Mouse (Mus musculus): ENCODE measurements around the gene Cyp21a1. TPM values are rescaled to one million over a fixed set of nuclear protein-coding genes. Genes with fewer than 3 reads are reported as not detected.
A peak's percentile ranks its signal among the peaks of the same experiment; 100 is the strongest.

Cyp21a1 gene
- polyA plus RNA-seq, 1 experiment from 2014 or later: not detected

DNA sequence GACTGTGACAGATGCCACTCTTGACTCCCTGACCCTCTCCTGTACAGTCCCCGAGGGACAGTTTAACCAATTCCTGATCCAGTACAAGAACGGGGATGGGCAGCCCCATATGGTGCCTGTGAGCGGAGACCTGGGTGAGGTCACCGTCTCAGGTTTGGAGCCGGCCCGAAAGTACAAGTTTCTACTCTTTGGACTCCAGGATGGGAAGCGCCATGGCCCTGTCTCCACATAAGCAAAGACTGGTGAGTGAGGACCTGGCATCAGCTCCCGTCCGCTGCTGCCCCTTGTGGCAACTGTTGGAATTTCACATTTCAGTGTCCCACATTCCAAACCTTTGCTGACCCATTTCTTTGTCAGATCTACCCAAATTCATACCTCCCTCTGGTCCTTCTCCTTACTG lies 8.7 kb downstream of the Cyp21a1 start:
- Histone ChIP-seq H3K4me3 (ENCODE audit: control insufficient read depth in 1 of 2, insufficient read depth in 1 of 2, low read depth in 1 of 2, low read length in 2 of 2) (no peak overlapping the region), H3K36me3 (ENCODE audit: control insufficient read depth, insufficient read depth, low read length) (no peaks in the 10 kb centered on the region), H3K4me2 (ENCODE audit: low read length) (no peak overlapping the region), H3K4me1 (ENCODE audit: control insufficient read depth in 2 of 2, insufficient read depth in 2 of 2, low read length in 2 of 2) (no peaks in the 10 kb centered on the region), H3K27me3 (ENCODE audit: control insufficient read depth, insufficient read depth, low read length) (no peaks in the 10 kb centered on the region), H3K9me3 (ENCODE audit: control insufficient read depth, low read length) (peaks cover 4% of the 10 kb centered on the region; the same call in 1 of the 2 replicates), H3K9ac (ENCODE audit: low read length) (no peak overlapping the region), H3K27ac (replicated peaks in 1 of 2; ENCODE audit: control insufficient read depth in 1 of 2, insufficient read depth in 1 of 2, low read depth in 2 of 2, low read length in 2 of 2) (no peak overlapping the region)
- 53% methylated on average over 9 of the region's 9 CpGs for WGBS
- peak; percentile 43; the same call in 1 of the 2 replicates for ATAC-seq (ENCODE audit: insufficient number of reproducible peaks, insufficient read depth, low FRiP score, low read depth)

DNA sequence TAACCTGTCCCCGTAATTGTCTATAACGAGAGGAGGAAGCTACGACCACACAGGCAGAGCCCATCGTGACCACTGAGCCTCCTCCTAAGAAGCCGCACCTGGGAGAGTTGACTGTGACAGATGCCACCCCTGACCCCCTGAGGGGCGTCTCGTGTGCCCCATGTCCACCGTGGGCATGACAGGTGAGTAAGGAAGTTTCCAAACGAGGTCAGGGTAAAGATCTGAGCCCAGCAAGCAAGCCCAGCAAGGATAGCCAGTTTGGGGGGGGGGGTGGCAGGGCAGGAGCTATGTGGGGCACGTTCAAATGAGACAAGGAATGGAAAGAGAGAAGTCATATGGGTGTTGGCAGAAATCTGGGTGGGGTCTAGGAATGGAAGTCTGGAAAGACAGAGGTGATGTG lies 9.3 kb downstream of the Cyp21a1 start:
- Histone ChIP-seq H3K27me3 (ENCODE audit: control insufficient read depth, insufficient read depth, low read length) (no peaks in the 10 kb centered on the region), H3K4me2 (ENCODE audit: low read length) (no peak overlapping the region), H3K4me3 (ENCODE audit: control insufficient read depth in 1 of 2, insufficient read depth in 1 of 2, low read depth in 1 of 2, low read length in 2 of 2) (no peak overlapping the region), H3K36me3 (ENCODE audit: control insufficient read depth, insufficient read depth, low read length) (no peaks in the 10 kb centered on the region), H3K9me3 (ENCODE audit: control insufficient read depth, low read length) (peaks cover 4% of the 10 kb centered on the region; the same call in 1 of the 2 replicates), H3K27ac (replicated peaks in 1 of 2; ENCODE audit: control insufficient read depth in 1 of 2, insufficient read depth in 1 of 2, low read depth in 2 of 2, low read length in 2 of 2) (no peak overlapping the region), H3K9ac (ENCODE audit: low read length) (no peak overlapping the region), H3K4me1 (ENCODE audit: control insufficient read depth in 2 of 2, insufficient read depth in 2 of 2, low read length in 2 of 2) (no peaks in the 10 kb centered on the region)
- 81% methylated on average over 10 of the region's 10 CpGs for WGBS
- ATAC-seq (ENCODE audit: insufficient number of reproducible peaks, insufficient read depth, low FRiP score, low read depth): no peak

DNA sequence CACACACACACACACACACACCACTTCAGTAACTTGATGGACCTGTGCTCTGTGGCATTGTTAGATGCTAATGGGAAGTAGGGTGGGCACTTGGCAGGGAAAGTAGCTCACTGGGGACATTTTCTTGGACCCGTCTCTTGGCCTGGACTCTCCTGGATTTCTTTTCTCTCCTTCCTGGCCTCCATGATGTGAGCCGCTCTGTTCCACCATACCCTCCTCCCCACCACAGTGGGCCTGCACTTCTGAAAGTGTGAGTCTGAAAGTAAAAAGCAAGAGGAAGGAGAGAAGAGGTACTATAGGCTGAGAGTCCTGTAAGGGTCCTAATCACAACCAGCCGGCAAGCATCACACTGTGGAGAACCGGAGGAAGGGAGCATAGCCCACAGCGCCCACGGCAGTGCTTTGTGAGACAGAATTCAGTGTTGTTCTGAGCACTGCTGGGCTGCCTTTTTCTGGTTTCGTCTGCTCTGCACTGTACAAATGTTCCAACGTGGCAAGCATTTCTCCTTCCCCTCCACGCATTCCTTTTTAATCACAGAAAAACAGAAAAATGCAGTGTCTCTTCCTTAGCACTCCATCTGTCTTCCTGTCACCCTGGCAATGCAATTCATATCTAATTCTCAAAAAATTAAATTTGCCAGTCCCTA lies 26.6 kb downstream of the Cyp21a1 start:
- Histone ChIP-seq H3K4me3 (ENCODE audit: control insufficient read depth in 1 of 2, insufficient read depth in 1 of 2, low read depth in 1 of 2, low read length in 2 of 2) (no peak overlapping the region), H3K27me3 (ENCODE audit: control insufficient read depth, insufficient read depth, low read length) (no peaks in the 10 kb centered on the region), H3K9ac (ENCODE audit: low read length) (no peak overlapping the region), H3K27ac (replicated peaks in 1 of 2; ENCODE audit: control insufficient read depth in 1 of 2, insufficient read depth in 1 of 2, low read depth in 2 of 2, low read length in 2 of 2) (0 out of 4 replicates have a peak overlapping the region, but pooled peaks of 1 of the 2 experiments have one; percentile 11), H3K4me1 (ENCODE audit: control insufficient read depth in 2 of 2, insufficient read depth in 2 of 2, low read length in 2 of 2) (no peaks in the 10 kb centered on the region), H3K9me3 (ENCODE audit: control insufficient read depth, low read length) (peaks cover 7% of the 10 kb centered on the region; the same call in 1 of the 2 replicates), H3K4me2 (ENCODE audit: low read length) (no peak overlapping the region), H3K36me3 (ENCODE audit: control insufficient read depth, insufficient read depth, low read length) (no peaks in the 10 kb centered on the region)
- no peak for ATAC-seq (ENCODE audit: insufficient number of reproducible peaks, insufficient read depth, low FRiP score, low read depth)
- WGBS: 59% methylated on average over 9 of the region's 9 CpGs

DNA sequence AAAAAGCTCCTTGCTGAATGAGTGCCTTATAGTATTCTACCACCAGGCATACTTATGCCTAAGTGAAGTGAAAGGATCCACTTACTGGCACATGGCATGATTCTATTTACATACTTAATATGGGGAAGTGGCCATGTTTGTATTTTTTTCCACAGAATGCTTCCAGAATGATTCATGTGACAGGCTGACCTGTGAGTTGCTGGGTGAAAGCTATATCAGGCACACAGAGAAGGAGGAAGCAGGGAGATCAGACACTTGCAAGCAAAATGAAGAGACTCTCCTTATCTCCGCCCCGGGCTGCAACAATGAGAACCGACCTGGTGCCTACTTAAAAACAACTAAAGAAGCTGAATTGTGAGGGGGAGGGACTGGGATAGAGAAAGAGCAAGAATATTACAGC lies 42.9 kb downstream of the Cyp21a1 start:
- H3K9ac ChIP-seq (ENCODE audit: low read length): no peak overlapping the region
- no peak overlapping the region for H3K4me2 ChIP-seq (ENCODE audit: low read length)
- H3K4me1 ChIP-seq (ENCODE audit: control insufficient read depth in 2 of 2, insufficient read depth in 2 of 2, low read length in 2 of 2): no peaks in the 10 kb centered on the region
- WGBS: 47% methylated on average over 3 of the region's 3 CpGs
- H3K27me3 ChIP-seq (ENCODE audit: control insufficient read depth, insufficient read depth, low read length): no peaks in the 10 kb centered on the region
- H3K9me3 ChIP-seq (ENCODE audit: control insufficient read depth, low read length): no peaks in the 10 kb centered on the region
- ATAC-seq (ENCODE audit: insufficient number of reproducible peaks, insufficient read depth, low FRiP score, low read depth): no peak
- no peak overlapping the region for H3K4me3 ChIP-seq (ENCODE audit: control insufficient read depth in 1 of 2, insufficient read depth in 1 of 2, low read depth in 1 of 2, low read length in 2 of 2)
- no peak overlapping the region for H3K27ac ChIP-seq (replicated peaks in 1 of 2; ENCODE audit: control insufficient read depth in 1 of 2, insufficient read depth in 1 of 2, low read depth in 2 of 2, low read length in 2 of 2)
- no peaks in the 10 kb centered on the region for H3K36me3 ChIP-seq (ENCODE audit: control insufficient read depth, insufficient read depth, low read length)

Small RNAs within 50 kb of the gene (microRNA-seq; reads per million reads assigned to microRNA genes)
- gene Gm27471 (not detected), gene Mir6970 (not detected), gene Mir6971 (1.4 reads per million)

Other genes starting within 250 kb of the Cyp21a1 start
- gene Notch4, start 240.3 kb downstream of the Cyp21a1 start, polyA plus RNA-seq (2014; fragmentation: Nextera tagmentation; extraction: Ambion mirVana): 9.8 and 11.4 TPM in 2 replicates
- gene Gpsm3, start 214.8 kb downstream of the Cyp21a1 start, polyA plus RNA-seq (2014; fragmentation: Nextera tagmentation; extraction: Ambion mirVana): 6.1 and 7.5 TPM in 2 replicates
- 5.4 and 7.9 TPM in 2 replicates for gene Pbx2, start 213.3 kb downstream of the Cyp21a1 start, polyA plus RNA-seq (2014; fragmentation: Nextera tagmentation; extraction: Ambion mirVana)
- gene Ager, start 206.7 kb downstream of the Cyp21a1 start, polyA plus RNA-seq (2014; fragmentation: Nextera tagmentation; extraction: Ambion mirVana): 1.2 and 1.8 TPM in 2 replicates
- gene Rnf5, start 200.9 kb downstream of the Cyp21a1 start, polyA plus RNA-seq (2014; fragmentation: Nextera tagmentation; extraction: Ambion mirVana): 87.0 and 90.9 TPM in 2 replicates
- gene Agpat1, start 200.3 kb downstream of the Cyp21a1 start, polyA plus RNA-seq (2014; fragmentation: Nextera tagmentation; extraction: Ambion mirVana): 26.1 and 54.4 TPM in 2 replicates
- 0.46 and 0.55 TPM in 2 replicates for gene Egfl8, start 188.6 kb downstream of the Cyp21a1 start, polyA plus RNA-seq (2014; fragmentation: Nextera tagmentation; extraction: Ambion mirVana)
- 30.4 and 33.3 TPM in 2 replicates for gene Ppt2, start 176.1 kb downstream of the Cyp21a1 start, polyA plus RNA-seq (2014; fragmentation: Nextera tagmentation; extraction: Ambion mirVana)
- 0.27 and 0.39 TPM in 2 replicates for gene Prrt1, start 175.0 kb downstream of the Cyp21a1 start, polyA plus RNA-seq (2014; fragmentation: Nextera tagmentation; extraction: Ambion mirVana)
- gene Fkbpl, start 159.8 kb downstream of the Cyp21a1 start, polyA plus RNA-seq (2014; fragmentation: Nextera tagmentation; extraction: Ambion mirVana): 7.3 and 8.9 TPM in 2 replicates
- gene Atf6b, start 157.4 kb downstream of the Cyp21a1 start, polyA plus RNA-seq (2014; fragmentation: Nextera tagmentation; extraction: Ambion mirVana): 28.7 and 34.3 TPM in 2 replicates
- gene Tnxb, start 134.0 kb downstream of the Cyp21a1 start, polyA plus RNA-seq (2014; fragmentation: Nextera tagmentation; extraction: Ambion mirVana): 2.7 and 3.0 TPM in 2 replicates
- 0.13 and 0.23 TPM in 2 replicates for gene C4b, start 60.7 kb downstream of the Cyp21a1 start, polyA plus RNA-seq (2014; fragmentation: Nextera tagmentation; extraction: Ambion mirVana)
- 17.1 and 18.4 TPM in 2 replicates for gene Stk19, start 32.4 kb upstream of the Cyp21a1 start, polyA plus RNA-seq (2014; fragmentation: Nextera tagmentation; extraction: Ambion mirVana)
- gene Dxo, start 32.5 kb upstream of the Cyp21a1 start, polyA plus RNA-seq (2014; fragmentation: Nextera tagmentation; extraction: Ambion mirVana): 26.6 and 33.1 TPM in 2 replicates
- 22.4 and 23.0 TPM in 2 replicates for gene Skiv2l, start 45.6 kb upstream of the Cyp21a1 start, polyA plus RNA-seq (2014; fragmentation: Nextera tagmentation; extraction: Ambion mirVana)
- 65.7 and 65.8 TPM in 2 replicates for gene Nelfe, start 45.8 kb upstream of the Cyp21a1 start, polyA plus RNA-seq (2014; fragmentation: Nextera tagmentation; extraction: Ambion mirVana)
- 1.2 and 2.7 TPM in 2 replicates for gene Cfb, start 58.0 kb upstream of the Cyp21a1 start, polyA plus RNA-seq (2014; fragmentation: Nextera tagmentation; extraction: Ambion mirVana)
- gene Zbtb12, start 74.9 kb upstream of the Cyp21a1 start, polyA plus RNA-seq (2014; fragmentation: Nextera tagmentation; extraction: Ambion mirVana): 0.38 and 0.53 TPM in 2 replicates
- not detected in 2 replicates for gene Gm20547, start 77.5 kb upstream of the Cyp21a1 start, polyA plus RNA-seq (2014; fragmentation: Nextera tagmentation; extraction: Ambion mirVana)
- 1.0 and 1.2 TPM in 2 replicates for gene C2, start 93.7 kb upstream of the Cyp21a1 start, polyA plus RNA-seq (2014; fragmentation: Nextera tagmentation; extraction: Ambion mirVana)
- gene Ehmt2, start 93.9 kb upstream of the Cyp21a1 start, polyA plus RNA-seq (2014; fragmentation: Nextera tagmentation; extraction: Ambion mirVana): 31.4 and 35.2 TPM in 2 replicates
- not detected in 2 replicates for gene Slc44a4, start 109.9 kb upstream of the Cyp21a1 start, polyA plus RNA-seq (2014; fragmentation: Nextera tagmentation; extraction: Ambion mirVana)
- gene Neu1, start 126.7 kb upstream of the Cyp21a1 start, polyA plus RNA-seq (2014; fragmentation: Nextera tagmentation; extraction: Ambion mirVana): 13.7 and 14.6 TPM in 2 replicates
- 0.09 and 0.19 TPM in 2 replicates for gene Hspa1b, start 154.7 kb upstream of the Cyp21a1 start, polyA plus RNA-seq (2014; fragmentation: Nextera tagmentation; extraction: Ambion mirVana)
- 0.55 TPM in 1 of 2 replicates, not detected in the other for gene Gm20481, start 165.4 kb upstream of the Cyp21a1 start, polyA plus RNA-seq (2014; fragmentation: Nextera tagmentation; extraction: Ambion mirVana)
- gene Hspa1a, start 167.6 kb upstream of the Cyp21a1 start, polyA plus RNA-seq (2014; fragmentation: Nextera tagmentation; extraction: Ambion mirVana): 2.3 and 2.9 TPM in 2 replicates
- 2.2 and 2.7 TPM in 2 replicates for gene Hspa1l, start 168.1 kb upstream of the Cyp21a1 start, polyA plus RNA-seq (2014; fragmentation: Nextera tagmentation; extraction: Ambion mirVana)
- gene Lsm2, start 177.3 kb upstream of the Cyp21a1 start, polyA plus RNA-seq (2014; fragmentation: Nextera tagmentation; extraction: Ambion mirVana): 132 and 136 TPM in 2 replicates
- 41.7 and 42.9 TPM in 2 replicates for gene Vars, start 196.4 kb upstream of the Cyp21a1 start, polyA plus RNA-seq (2014; fragmentation: Nextera tagmentation; extraction: Ambion mirVana)
- 0.28 and 0.42 TPM in 2 replicates for gene Vwa7, start 212.0 kb upstream of the Cyp21a1 start, polyA plus RNA-seq (2014; fragmentation: Nextera tagmentation; extraction: Ambion mirVana)
- 1.5 and 2.2 TPM in 2 replicates for gene Sapcd1, start 223.5 kb upstream of the Cyp21a1 start, polyA plus RNA-seq (2014; fragmentation: Nextera tagmentation; extraction: Ambion mirVana)
- 2.6 and 3.5 TPM in 2 replicates for gene Msh5, start 242.2 kb upstream of the Cyp21a1 start, polyA plus RNA-seq (2014; fragmentation: Nextera tagmentation; extraction: Ambion mirVana)
- 108 TPM in 2 replicates for gene Clic1, start 245.4 kb upstream of the Cyp21a1 start, polyA plus RNA-seq (2014; fragmentation: Nextera tagmentation; extraction: Ambion mirVana)